Mouse (Mus musculus) ZHBTc4 (cell line): ENCODE results near the gene Gm3194.
"Not testable (repeated sequence)": the region's sequence is repeated elsewhere in the genome, so short reads cannot be mapped to it uniquely, and the experiment has no call there.

ENCODE experiments used
- DNase-seq: peaks from one replicate; pipeline ENCODE4 v3.0.0-alpha.2; 2011; ENCODE audit warnings: low read depth, low spot score

The Gm3194 gene

GRCm38 (mm10) chr14:5455367-5455766, at the start of gene Gm3194:
TSS of gene Gm3194 (minus strand) at chr14:5455467.
- DNase-seq = not testable (repeated sequence)

GRCm38 (mm10) chr14:5501374-5501773, 46.1 kb upstream of the Gm3194 start, which contains the start of gene Gm3488:
TSS of gene Gm3488 (plus strand) at chr14:5501674.
- DNase-seq = not testable (repeated sequence)

- not testable (repeated sequence) for DNase-seq
Observed at GRCm38 (mm10) chr14:5483907-5484306, 28.6 kb upstream of the Gm3194 start, which contains the start of gene Gm3187. TSS of gene Gm3187 (plus strand) at chr14:5484207.

- DNase-seq = not testable (repeated sequence)
Observed at GRCm38 (mm10) chr14:5477730-5478129, 22.5 kb upstream of the Gm3194 start, which contains the start of gene Gm8246. TSS of gene Gm8246 (minus strand) at chr14:5477830.

GRCm38 (mm10) chr14:5460469-5460868, 5.2 kb upstream of the Gm3194 start:
- DNase-seq = not testable (repeated sequence)

GRCm38 (mm10) chr14:5388949-5389348, 66.3 kb downstream of the Gm3194 start, which contains the start of gene Gm3500:
TSS of gene Gm3500 (minus strand) at chr14:5389049.
- DNase-seq = not testable (repeated sequence)
